Mouse (Mus musculus): ENCODE data around the gene Stat1.
A peak's percentile ranks its signal among the peaks of the same experiment; 100 is the strongest.

Gene Stat1

DNA sequence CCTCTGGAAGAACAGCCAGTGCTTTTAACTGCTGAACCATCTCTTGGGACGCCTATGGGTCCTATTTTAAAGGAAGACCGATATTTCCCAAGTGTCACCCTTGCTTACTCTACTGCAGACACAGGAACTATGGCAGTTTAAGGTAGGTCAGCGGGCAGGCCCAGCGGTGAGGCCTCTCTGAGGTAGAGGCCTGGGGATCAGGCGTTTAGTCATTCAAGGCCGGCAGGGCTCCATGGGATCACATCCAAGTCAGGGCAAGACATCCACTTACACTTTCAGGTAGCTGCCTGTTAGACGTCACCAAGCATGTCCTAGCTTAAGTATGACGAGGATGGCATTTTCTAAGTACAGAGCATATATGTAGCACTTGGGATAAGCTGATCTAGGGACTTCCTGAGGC lies 41.9 kb downstream of the Stat1 start:
- DNase-seq (ENCODE audit: low read depth, low spot score), result no peak

GRCm38 (mm10) chr1:52163707-52164457 lies 44.6 kb downstream of the Stat1 start:
- DNase-seq (ENCODE audit: low read depth, low spot score), result no peak

GRCm38 (mm10) chr1:52166652-52167220 lies 47.5 kb downstream of the Stat1 start:
- peak; percentile 44 for DNase-seq (ENCODE audit: low read depth, low spot score)

- peak; percentile 80 for DNase-seq (ENCODE audit: low read depth, low spot score)
Observed at GRCm38 (mm10) chr1:52170057-52170456, 50.8 kb downstream of the Stat1 start.

DNA sequence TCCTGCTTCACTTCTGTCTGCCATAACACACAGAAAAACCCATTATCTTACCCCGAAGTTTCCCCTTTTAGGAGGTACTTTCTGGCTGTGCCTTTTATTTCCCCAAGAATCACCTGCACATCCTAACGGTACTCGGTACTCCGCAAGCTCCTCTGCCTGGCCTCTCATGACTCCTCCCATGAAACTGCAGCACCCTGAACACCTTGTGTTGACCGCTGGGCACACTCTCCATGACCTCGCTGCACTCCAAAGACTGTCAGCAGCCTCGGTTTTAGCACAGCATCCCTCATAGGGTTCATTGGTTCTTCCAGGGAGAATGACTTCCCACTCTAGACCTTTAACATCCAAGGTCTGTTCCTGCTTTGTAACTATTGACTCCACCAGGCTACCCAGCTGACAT lies 51.5 kb downstream of the Stat1 start:
- DNase-seq (ENCODE audit: low read depth, low spot score), result no peak

DNA sequence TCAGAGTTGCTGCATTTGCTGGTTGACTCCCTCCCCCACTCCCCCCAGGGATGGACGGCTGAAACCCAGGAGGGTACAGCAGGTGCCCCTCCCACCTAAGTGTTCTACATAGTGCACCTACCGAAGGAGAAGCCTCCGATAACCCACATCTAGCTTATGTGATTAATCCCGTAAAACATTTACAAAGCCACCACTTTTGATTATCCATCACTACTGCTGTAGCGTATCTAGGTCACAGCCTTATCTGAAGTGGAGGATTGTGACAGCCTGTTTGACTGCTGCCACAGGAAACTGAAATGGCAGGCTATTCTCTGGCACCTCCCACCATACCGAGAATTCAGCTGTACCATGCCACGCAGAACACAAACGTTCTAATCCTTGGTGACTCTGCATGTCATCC lies 52.0 kb downstream of the Stat1 start:
- DNase-seq (ENCODE audit: low read depth, low spot score), result peak; percentile 50

GRCm38 (mm10) chr1:52175321-52175720 lies 56.1 kb downstream of the Stat1 start:
- no peak for DNase-seq (ENCODE audit: low read depth, low spot score)

DNA sequence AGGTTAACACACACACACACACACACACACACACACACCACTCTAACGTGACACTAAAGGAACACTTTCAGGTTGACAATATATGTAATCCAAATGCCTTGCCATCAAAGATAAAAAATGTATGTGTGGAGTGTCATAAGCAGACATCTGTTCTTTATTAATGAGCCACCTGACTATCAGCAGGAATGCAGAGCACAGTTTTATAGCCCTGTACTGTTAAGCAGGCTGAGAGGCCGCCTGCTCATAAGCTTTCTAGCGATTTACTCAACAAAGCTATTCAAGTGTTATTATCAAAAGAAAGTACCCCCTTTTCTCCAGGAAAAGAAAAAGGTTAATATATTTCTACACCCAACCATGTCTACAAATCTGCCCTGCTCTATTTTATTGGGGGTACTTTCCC lies 56.7 kb downstream of the Stat1 start:
- DNase-seq (ENCODE audit: low read depth, low spot score), result no peak

DNA sequence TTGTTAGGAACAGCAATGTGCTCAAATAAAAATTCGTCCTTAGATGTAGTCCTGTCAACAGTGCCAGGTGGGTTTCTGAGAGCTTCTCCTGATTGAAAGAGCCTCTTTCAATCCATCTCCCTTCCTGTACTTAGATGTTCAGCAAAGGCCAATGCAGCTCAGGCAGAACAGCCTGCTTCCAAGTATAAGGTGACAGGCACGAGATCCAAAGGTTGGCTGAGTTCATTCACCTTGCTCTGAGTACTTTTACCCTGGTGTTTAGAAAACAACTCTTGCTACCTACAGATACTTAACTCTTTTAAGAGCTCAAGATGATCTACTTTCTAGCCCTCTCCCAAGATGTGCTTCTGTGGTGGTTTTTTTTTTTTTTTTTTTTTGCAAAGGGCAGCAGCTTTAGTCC lies 57.8 kb downstream of the Stat1 start:
- no peak for DNase-seq (ENCODE audit: low read depth, low spot score)

GRCm38 (mm10) chr1:52179939-52180568 lies 60.8 kb downstream of the Stat1 start:
- DNase-seq (ENCODE audit: low read depth, low spot score), result no peak

DNA sequence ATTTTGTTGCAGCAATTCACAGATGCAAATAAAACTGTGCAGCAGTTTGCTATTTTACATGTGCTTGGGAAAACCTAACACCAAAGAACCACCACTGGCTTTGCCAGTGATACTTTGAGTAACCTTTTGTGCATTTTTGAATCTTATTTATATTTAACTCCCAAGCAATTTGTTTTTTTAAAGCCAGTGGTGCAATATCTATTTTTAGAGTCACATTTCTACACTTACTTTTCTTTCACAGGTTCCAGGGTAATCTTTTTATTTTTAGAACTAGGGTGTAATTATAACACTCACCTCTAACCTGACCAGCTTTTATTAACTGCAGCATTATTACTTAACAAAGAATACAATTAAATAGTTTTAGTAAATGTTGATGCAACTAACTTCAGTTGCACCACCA lies 62.8 kb downstream of the Stat1 start:
- no peak for DNase-seq (ENCODE audit: low read depth, low spot score)

DNA sequence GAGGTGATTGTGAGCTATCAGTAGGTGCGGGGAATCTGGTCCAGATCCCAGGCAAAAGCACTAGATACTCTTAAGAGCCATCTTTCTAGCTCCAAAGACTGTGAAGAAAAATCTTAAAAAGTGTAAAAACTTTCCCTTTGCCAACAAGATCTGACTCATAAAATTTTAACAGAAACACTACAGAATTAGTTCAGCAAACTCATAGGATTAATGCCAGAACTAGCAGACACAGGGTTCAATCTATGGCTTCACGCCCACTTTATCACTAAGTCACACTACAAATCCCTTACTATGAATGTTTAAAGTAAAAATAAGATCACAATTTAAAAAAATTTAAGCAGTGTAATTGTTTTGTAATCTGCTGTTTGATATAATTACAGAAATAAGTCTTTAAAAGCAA lies 63.8 kb downstream of the Stat1 start:
- no peak for DNase-seq (ENCODE audit: low read depth, low spot score)

Measured in CD4-positive, CD25-positive, alpha-beta regulatory T cell, adult 2 months (primary cell).